Mouse (Mus musculus): Measurements from ENCODE around the gene Grpel1. TPM values are rescaled to one million over a fixed set of nuclear protein-coding genes. Genes with fewer than 3 reads are reported as not detected.

Grpel1 gene
- polyA plus RNA-seq, 1 experiment from 2014 or later = 50.1 TPM

GRCm38 (mm10) chr5:36462810-36463209, 2.0 kb upstream of the Grpel1 start:
- 11% methylated on average over 7 of the region's 7 CpGs for WGBS (ENCODE audit: insufficient replicate concordance)
- DNase-seq = peak; percentile 62
- H3K9me3 ChIP-seq (replicated peaks) = no peaks in the 10 kb centered on the region

GRCm38 (mm10) chr5:36463391-36463790, 1.4 kb upstream of the Grpel1 start:
- H3K36me3 ChIP-seq = peaks cover 15% of the 10 kb centered on the region
- H3K4me3 ChIP-seq (replicated peaks) = peak overlapping the region; percentile 93; the same call in 1 of the 2 replicates
- 61% methylated on average over 5 of the region's 5 CpGs for WGBS (ENCODE audit: insufficient replicate concordance)
- no peak overlapping the region for H3K27ac ChIP-seq
- DNase-seq = no peak
- ATAC-seq (ENCODE audit: low read depth) = no peak
- 0 out of 2 replicates have a peak overlapping the region, but pooled peaks have one; percentile 91 for H3K4me2 ChIP-seq
- 0 out of 2 replicates have a peak overlapping the region, but pooled peaks have one; percentile 76 for H3K9ac ChIP-seq
- H3K9me3 ChIP-seq (replicated peaks) = no peaks in the 10 kb centered on the region
- peaks cover 45% of the 10 kb centered on the region for H3K4me1 ChIP-seq (replicated peaks)
- H3K27me3 ChIP-seq = no peaks in the 10 kb centered on the region

More at GRCm38 (mm10) chr5:36462810-36463209, 2.0 kb upstream of the Grpel1 start:
- Histone ChIP-seq H3K4me1 (replicated peaks) (peaks cover 41% of the 10 kb centered on the region), H3K9ac (no peak overlapping the region), H3K27ac (no peak overlapping the region), H3K27me3 (no peaks in the 10 kb centered on the region), H3K4me2 (no peak overlapping the region), H3K36me3 (peaks cover 9% of the 10 kb centered on the region), H3K4me3 (replicated peaks) (no peak overlapping the region)
- ATAC-seq (ENCODE audit: low read depth) = no peak

- H3K27me3 ChIP-seq = no peaks in the 10 kb centered on the region
- peak overlapping the region; percentile 97 for H3K4me2 ChIP-seq
- ATAC-seq (ENCODE audit: low read depth) = no peak
- WGBS (ENCODE audit: insufficient replicate concordance) = 6% methylated on average over 8 of the region's 8 CpGs
- H3K4me1 ChIP-seq (replicated peaks) = peaks cover 49% of the 10 kb centered on the region
- peak overlapping the region; percentile 93 for H3K4me3 ChIP-seq (replicated peaks)
- no peaks in the 10 kb centered on the region for H3K9me3 ChIP-seq (replicated peaks)
- peaks cover 40% of the 10 kb centered on the region for H3K36me3 ChIP-seq
- H3K27ac ChIP-seq = peak overlapping the region; percentile 72
- peak overlapping the region; percentile 92 for H3K9ac ChIP-seq
- no peak for DNase-seq
These were observed 1.1 kb downstream of the Grpel1 start for GRCm38 (mm10) chr5:36465889-36466288.

- WGBS (ENCODE audit: insufficient replicate concordance) = 86% methylated on average over 8 of the region's 8 CpGs
- Histone ChIP-seq H3K4me2 (no peak overlapping the region), H3K9ac (no peak overlapping the region), H3K27me3 (no peaks in the 10 kb centered on the region), H3K9me3 (replicated peaks) (no peaks in the 10 kb centered on the region), H3K27ac (no peak overlapping the region), H3K36me3 (peaks cover 86% of the 10 kb centered on the region), H3K4me3 (replicated peaks) (no peak overlapping the region), H3K4me1 (replicated peaks) (peaks cover 19% of the 10 kb centered on the region)
- DNase-seq (no peak), ATAC-seq (ENCODE audit: low read depth) (no peak)
These were observed 6.4 kb downstream of the Grpel1 start for GRCm38 (mm10) chr5:36471206-36471605.

GRCm38 (mm10) chr5:36472876-36473655, 8.3 kb downstream of the Grpel1 start:
- WGBS (ENCODE audit: insufficient replicate concordance) = 81% methylated on average over 4 of the region's 4 CpGs

GRCm38 (mm10) chr5:36474283-36474682, 9.5 kb downstream of the Grpel1 start:
- 0 out of 2 replicates have a peak, but pooled peaks have one; percentile 27 for ATAC-seq (ENCODE audit: low read depth)
- Histone ChIP-seq H3K4me3 (replicated peaks) (no peak overlapping the region), H3K4me2 (no peak overlapping the region), H3K9ac (no peak overlapping the region), H3K4me1 (replicated peaks) (peaks cover 12% of the 10 kb centered on the region), H3K27ac (no peak overlapping the region), H3K9me3 (replicated peaks) (no peaks in the 10 kb centered on the region), H3K27me3 (no peaks in the 10 kb centered on the region), H3K36me3 (peaks cover 68% of the 10 kb centered on the region)
- 82% methylated on average over 5 of the region's 5 CpGs for WGBS (ENCODE audit: insufficient replicate concordance)
- DNase-seq = peak; percentile 50

More at GRCm38 (mm10) chr5:36472876-36473655, 8.3 kb downstream of the Grpel1 start:
- no peak overlapping the region for H3K4me3 ChIP-seq (replicated peaks)
- H3K4me1 ChIP-seq (replicated peaks) = 0 out of 2 replicates have a peak, but pooled peaks cover 11% of the 10 kb centered on the region
- no peak overlapping the region for H3K27ac ChIP-seq
- no peaks in the 10 kb centered on the region for H3K9me3 ChIP-seq (replicated peaks)
- ATAC-seq (ENCODE audit: low read depth) (no peak), DNase-seq (no peak)
- H3K36me3 ChIP-seq = peaks cover 81% of the 10 kb centered on the region
- H3K27me3 ChIP-seq = no peaks in the 10 kb centered on the region
- H3K4me2 ChIP-seq = no peak overlapping the region
- H3K9ac ChIP-seq = no peak overlapping the region

- Histone ChIP-seq H3K4me2 (no peak overlapping the region), H3K9ac (no peak overlapping the region), H3K4me1 (replicated peaks) (peaks cover 44% of the 10 kb centered on the region), H3K4me3 (replicated peaks) (no peak overlapping the region), H3K9me3 (replicated peaks) (no peaks in the 10 kb centered on the region), H3K27me3 (no peaks in the 10 kb centered on the region), H3K27ac (peak overlapping the region; percentile 30; the same call in 1 of the 2 replicates), H3K36me3 (peaks cover 41% of the 10 kb centered on the region)
- 55% methylated on average over 3 of the region's 3 CpGs for WGBS (ENCODE audit: insufficient replicate concordance)
- DNase-seq (no peak), ATAC-seq (ENCODE audit: low read depth) (no peak)
These were observed 12.7 kb downstream of the Grpel1 start for GRCm38 (mm10) chr5:36477486-36477885.

GRCm38 (mm10) chr5:36478540-36479420, 14.0 kb downstream of the Grpel1 start:
- ATAC-seq (ENCODE audit: low read depth) (no peak), DNase-seq (no peak)
- 62% methylated on average over 6 of the region's 6 CpGs for WGBS (ENCODE audit: insufficient replicate concordance)
- Histone ChIP-seq H3K36me3 (peaks cover 28% of the 10 kb centered on the region), H3K9ac (no peak overlapping the region), H3K9me3 (replicated peaks) (no peaks in the 10 kb centered on the region), H3K4me1 (replicated peaks) (peaks cover 56% of the 10 kb centered on the region), H3K27me3 (no peaks in the 10 kb centered on the region), H3K4me2 (no peak overlapping the region), H3K27ac (no peak overlapping the region), H3K4me3 (replicated peaks) (no peak overlapping the region)

- DNase-seq = no peak
- Histone ChIP-seq H3K9me3 (replicated peaks) (no peaks in the 10 kb centered on the region), H3K4me3 (replicated peaks) (no peak overlapping the region), H3K9ac (0 out of 2 replicates have a peak overlapping the region, but pooled peaks have one; percentile 24), H3K4me2 (no peak overlapping the region), H3K36me3 (peaks cover 21% of the 10 kb centered on the region), H3K4me1 (replicated peaks) (peaks cover 59% of the 10 kb centered on the region), H3K27ac (no peak overlapping the region), H3K27me3 (peaks cover 1% of the 10 kb centered on the region; the same call in 1 of the 2 replicates)
- no peak for ATAC-seq (ENCODE audit: low read depth)
- 42% methylated on average over 2 of the region's 2 CpGs for WGBS (ENCODE audit: insufficient replicate concordance)
These were observed 14.9 kb downstream of the Grpel1 start for GRCm38 (mm10) chr5:36479735-36480134.

- no peaks in the 10 kb centered on the region for H3K9me3 ChIP-seq (replicated peaks)
- DNase-seq (no peak), ATAC-seq (ENCODE audit: low read depth) (no peak)
- H3K9ac ChIP-seq = 0 out of 2 replicates have a peak overlapping the region, but pooled peaks have one; percentile 24
- no peak overlapping the region for H3K4me2 ChIP-seq
- H3K27ac ChIP-seq = no peak overlapping the region
- peaks cover 8% of the 10 kb centered on the region for H3K27me3 ChIP-seq
- H3K36me3 ChIP-seq = peaks cover 17% of the 10 kb centered on the region
- no peak overlapping the region for H3K4me3 ChIP-seq (replicated peaks)
- 75% methylated on average over 4 of the region's 4 CpGs for WGBS (ENCODE audit: insufficient replicate concordance)
- peaks cover 65% of the 10 kb centered on the region for H3K4me1 ChIP-seq (replicated peaks)
These were observed 15.6 kb downstream of the Grpel1 start for GRCm38 (mm10) chr5:36480398-36480797.

- Histone ChIP-seq H3K9me3 (replicated peaks) (no peaks in the 10 kb centered on the region), H3K9ac (0 out of 2 replicates have a peak overlapping the region, but pooled peaks have one; percentile 6), H3K27me3 (peaks cover 15% of the 10 kb centered on the region), H3K4me3 (replicated peaks) (no peak overlapping the region), H3K4me2 (no peak overlapping the region), H3K36me3 (peaks cover 11% of the 10 kb centered on the region), H3K27ac (no peak overlapping the region), H3K4me1 (replicated peaks) (peaks cover 68% of the 10 kb centered on the region)
- WGBS (ENCODE audit: insufficient replicate concordance) = 69% methylated on average over 1 of the region's 1 CpGs
- DNase-seq (no peak), ATAC-seq (ENCODE audit: low read depth) (no peak)
These were observed 16.3 kb downstream of the Grpel1 start for GRCm38 (mm10) chr5:36481114-36481513.
